25 mouse cellular contexts compared by ENCODE assay signal in genomic region chr8:121973906-121974305, GRCm38 (mm10). TPM values are rescaled to one million over a fixed set of nuclear protein-coding genes. Genes with fewer than 3 reads are reported as not detected.
"Had no signal": no experiment of that assay in that cellular context is flagged by ENCODE, and none has a peak within 500 bp of the region (broad histone marks: within the 10 kb centered on the region; RNA-seq: fewer than 3 reads in every experiment).

No protein-coding gene starts in this region.

- H3K27ac ChIP-seq: limb, embryonic 12.5 days; limb, embryonic 15.5 days; liver, embryonic 14.5 days; macrophage; neural tube, embryonic 12.5 days; neural tube, embryonic 15.5 days had no signal

- H3K27me3 ChIP-seq: limb, embryonic 12.5 days; limb, embryonic 15.5 days; megakaryocyte, embryonic 14.5 days; neural tube, embryonic 12.5 days; neural tube, embryonic 15.5 days had no signal

- H3K9me3 ChIP-seq: limb, embryonic 12.5 days; limb, embryonic 15.5 days; megakaryocyte, embryonic 14.5 days; neural tube, embryonic 12.5 days; neural tube, embryonic 15.5 days had no signal

- H3K9ac ChIP-seq: limb, embryonic 12.5 days; limb, embryonic 15.5 days; liver, embryonic 14.5 days; liver, postnatal 0 days; lung, embryonic 14.5 days; neural tube, embryonic 12.5 days; neural tube, embryonic 15.5 days had no signal

- DNase-seq: kidney, adult 9 months; kidney, postnatal 14 days; kidney, postnatal 4 days; left cerebral cortex, postnatal 4 days; liver, postnatal 0 days; lung, embryonic 14.5 days; midbrain, embryonic 14.5 days; right cerebral cortex, adult 18-20 months; right cerebral cortex, postnatal 25 days; thymus, adult 18-20 months; thymus, postnatal 36 days had no signal

- ATAC-seq: liver, postnatal 0 days; lung, postnatal 0 days had no signal

- H3K4me2 ChIP-seq: limb, embryonic 12.5 days; limb, embryonic 15.5 days; liver, embryonic 11.5 days; lung, embryonic 14.5 days; midbrain, embryonic 11.5 days; neural tube, embryonic 12.5 days; neural tube, embryonic 15.5 days had no signal

- H3K4me3 ChIP-seq: limb, embryonic 12.5 days; limb, embryonic 15.5 days; megakaryocyte, embryonic 14.5 days; neural tube, embryonic 12.5 days; neural tube, embryonic 15.5 days had no signal

RNA-seq across cellular contexts. Expression of gene Car5a, which starts 29.2 kb away (rescaled TPM):
- total RNA-seq: layer of hippocampus, postnatal 14 days had no signal
- polyA plus RNA-seq: kidney, embryonic 16.5 days; limb, embryonic 15.5 days; lung, embryonic 14.5 days; macrophage; midbrain, embryonic 14.5 days; testis, adult 2 months; urinary bladder, adult 2 months had no signal
